Mouse (Mus musculus): ENCODE data around the gene Rab40c.

- TF ChIP-seq CTCF (IDR thresholded peaks at IDR 0.05; ENCODE audit: extremely low read depth, insufficient read length, insufficient replicate concordance, low read depth, low read length) (no peak), POLR2A (IDR thresholded peaks at IDR 0.05; ENCODE audit: low read depth, low read length) (no peak)
Observed at GRCm38 (mm10) chr17:25948051-25948450, 28.5 kb upstream of the Rab40c start.
